Mouse (Mus musculus) embryonic facial prominence, embryonic 12.5 days (tissue): ENCODE results near the gene Tmem141. TPM values are rescaled to one million over a fixed set of nuclear protein-coding genes. Genes with fewer than 3 reads are reported as not detected.

Experiments
- ATAC-seq: fragments of 200-750 bp; cut with Nextera tagmentation; 2 replicates; pipeline ENCODE4 v1.8.0; 2017; ENCODE audit not compliant: insufficient number of reproducible peaks, insufficient read depth, low FRiP score, low TSS enrichment
- H3K27ac ChIP-seq: fragments of 300-500 bp; sonication (generic); 2 replicates; pipeline ENCODE4 v1.5.1; 2016; ENCODE audit warnings: mild to moderate bottlenecking
- H3K27me3 ChIP-seq: fragments of 300-500 bp; sonication (generic); 2 replicates; pipeline ENCODE4 v1.6.1; 2016; ENCODE audit warnings: mild to moderate bottlenecking, moderate library complexity
- H3K36me3 ChIP-seq: fragments of 300-500 bp; sonication (generic); 2 replicates; pipeline ENCODE4 v1.6.1; 2016; ENCODE audit warnings: mild to moderate bottlenecking
- H3K4me1 ChIP-seq: fragments of 300-500 bp; sonication (generic); 2 replicates; pipeline ENCODE4 v1.6.1; 2016
- H3K4me2 ChIP-seq: fragments of 300-500 bp; sonication (generic); replicated peaks from 2 replicates; pipeline ENCODE4 v1.6.1; 2016; ENCODE audit warnings: mild to moderate bottlenecking, moderate library complexity
- H3K4me3 ChIP-seq: fragments of 300-500 bp; sonication (generic); 2 replicates; pipeline ENCODE4 v1.5.1; 2016; ENCODE audit warnings: mild to moderate bottlenecking
- H3K9ac ChIP-seq: fragments of 300-500 bp; sonication (generic); 2 replicates; pipeline ENCODE4 v1.6.1; 2016; ENCODE audit warnings: mild to moderate bottlenecking, moderate library complexity
- H3K9me3 ChIP-seq: fragments of 300-500 bp; sonication (generic); 2 replicates; pipeline ENCODE4 v1.6.1; 2016; ENCODE audit warnings: mild to moderate bottlenecking, moderate library complexity
- WGBS: fragments of 180-500 bp; shearing (Covaris S2); methylation state at CpG from one replicate; pipeline ENCODE4 v1.1.7; 2016; 5-methylcytosine and 5-hydroxymethylcytosine counted together
- polyA plus RNA-seq: library from polyadenylated mRNA; unstranded; fragments of >200 nt; fragmentation: Nextera tagmentation; extraction: Ambion mirVana; gene quantifications from 2 replicates; pipeline ENCODE4 v1.2.1, GENCODE M21; 2016

Gene Tmem141
- 21.1 and 24.6 TPM in 2 replicates for polyA plus RNA-seq

DNA sequence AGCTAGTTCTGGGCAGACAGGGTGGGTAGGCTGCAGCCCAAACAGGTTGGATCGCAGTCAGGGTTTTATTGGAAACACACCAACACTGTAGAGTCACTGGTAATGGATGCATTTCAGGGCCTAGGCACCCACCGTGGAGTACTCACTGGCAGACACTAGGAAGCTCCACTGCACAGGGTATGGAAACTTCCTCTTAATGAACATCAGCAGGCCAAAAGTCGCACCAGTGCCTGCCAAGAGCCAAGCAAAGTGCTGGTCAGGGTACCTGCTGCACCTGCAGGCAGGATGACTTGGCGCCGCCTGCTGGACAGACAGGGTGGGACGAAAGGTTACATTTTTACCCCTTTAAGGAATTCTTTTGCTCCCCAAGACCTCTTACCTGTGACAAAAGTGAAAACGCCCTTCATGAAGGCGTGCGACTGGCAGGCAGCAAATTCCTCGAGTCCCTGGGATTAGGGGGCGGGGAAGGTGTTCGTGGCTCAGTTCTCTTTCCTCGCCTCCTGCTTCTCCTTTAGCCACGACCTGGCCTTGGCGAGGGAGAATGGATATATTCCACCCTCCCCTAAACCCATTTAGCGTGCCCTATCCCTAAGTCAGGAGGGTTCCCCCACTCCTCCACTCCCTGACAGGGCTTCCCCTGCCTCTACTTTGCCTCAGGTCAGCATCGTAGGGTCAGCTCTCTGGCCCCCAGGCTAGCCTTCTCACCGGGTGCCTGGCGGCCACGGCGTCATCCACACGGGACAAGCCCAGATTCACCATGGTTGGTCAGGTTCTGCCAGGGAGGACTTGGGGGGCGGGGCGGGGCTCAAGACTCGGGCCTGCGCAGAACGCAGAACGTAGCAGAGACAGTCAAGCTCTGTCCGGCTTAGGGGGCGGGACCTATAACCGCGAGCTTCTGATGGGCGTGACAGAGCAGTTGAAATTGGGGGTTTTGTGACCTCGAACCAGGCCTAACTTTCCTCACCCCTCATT is at the start of gene Tmem141:
Gene Tmem141 (minus strand): TSS at position 777 of the 972 bp plus-strand sequence.
- Histone ChIP-seq H3K4me1 (peaks cover 13% of the 10 kb centered on the region), H3K27me3 (peaks cover 23% of the 10 kb centered on the region), H3K4me2 (peak within 1 kb of the TSS; percentile 75), H3K27ac (no peak within 1 kb of the TSS; the same call in 1 of the 2 replicates), H3K9ac (peak within 1 kb of the TSS; percentile 60), H3K4me3 (peak within 1 kb of the TSS; percentile 49), H3K9me3 (no peaks in the 10 kb centered on the region), H3K36me3 (no peaks in the 10 kb centered on the region)
- WGBS = 6% methylated on average over 34 of the region's 34 CpGs
- ATAC-seq = peak; percentile 75

- Histone ChIP-seq H3K9me3 (no peaks in the 10 kb centered on the region), H3K27ac (no peak overlapping the region), H3K36me3 (no peaks in the 10 kb centered on the region), H3K4me2 (no peak overlapping the region), H3K4me1 (no peaks in the 10 kb centered on the region), H3K27me3 (no peaks in the 10 kb centered on the region), H3K9ac (no peak overlapping the region), H3K4me3 (no peak overlapping the region)
- WGBS = 70% methylated on average over 1 of the region's 1 CpGs
- no peak for ATAC-seq
These were observed 44.7 kb upstream of the Tmem141 start for GRCm38 (mm10) chr2:25666516-25666915.

GRCm38 (mm10) chr2:25664125-25664524 is 42.3 kb upstream of the Tmem141 start:
- WGBS = 62% methylated on average over 5 of the region's 5 CpGs
- H3K9me3 ChIP-seq = no peaks in the 10 kb centered on the region
- no peak overlapping the region for H3K27ac ChIP-seq
- H3K36me3 ChIP-seq = no peaks in the 10 kb centered on the region
- no peak overlapping the region for H3K4me3 ChIP-seq
- H3K27me3 ChIP-seq = no peaks in the 10 kb centered on the region
- no peak for ATAC-seq
- H3K4me2 ChIP-seq = no peak overlapping the region
- H3K4me1 ChIP-seq = no peaks in the 10 kb centered on the region
- H3K9ac ChIP-seq = no peak overlapping the region

GRCm38 (mm10) chr2:25663511-25663910 is 41.7 kb upstream of the Tmem141 start:
- Histone ChIP-seq H3K4me2 (no peak overlapping the region), H3K4me1 (no peaks in the 10 kb centered on the region), H3K27ac (no peak overlapping the region), H3K27me3 (no peaks in the 10 kb centered on the region), H3K4me3 (no peak overlapping the region), H3K9ac (no peak overlapping the region), H3K36me3 (no peaks in the 10 kb centered on the region), H3K9me3 (no peaks in the 10 kb centered on the region)
- ATAC-seq = no peak
- WGBS = 72% methylated on average over 1 of the region's 1 CpGs

DNA sequence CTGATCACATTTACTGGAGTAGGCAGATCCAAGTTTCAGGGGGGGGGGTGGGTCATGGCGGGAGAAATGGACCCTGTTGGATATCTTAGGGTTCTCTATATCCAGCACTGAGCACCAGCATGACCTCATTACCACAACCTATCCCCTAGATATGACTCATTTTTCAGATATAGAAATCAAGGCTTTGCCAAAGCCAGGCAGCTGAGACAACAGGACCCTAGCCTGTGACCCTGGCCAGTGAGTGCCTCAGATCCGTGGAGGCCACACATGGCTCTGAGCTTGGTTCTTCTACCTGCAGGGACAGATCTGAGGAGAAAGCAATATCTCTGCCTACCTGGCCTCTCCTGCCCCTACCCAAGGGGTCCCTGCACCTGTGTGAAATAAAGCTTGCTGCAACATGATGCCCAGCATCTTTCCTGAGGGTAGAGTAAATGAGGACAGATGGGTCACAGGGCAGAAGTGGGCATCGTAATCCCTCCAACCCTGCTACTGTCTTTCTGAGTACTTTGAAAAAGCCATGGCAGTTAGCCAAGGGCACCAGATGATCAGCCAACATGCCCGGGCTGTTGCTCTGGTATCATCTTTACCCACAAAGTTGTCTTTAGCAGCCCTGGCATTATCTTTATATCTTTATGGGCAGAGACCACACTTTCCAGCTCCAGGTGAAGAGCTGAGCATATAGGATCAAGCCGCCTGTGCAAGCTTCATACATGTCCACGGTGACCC is 39.6 kb upstream of the Tmem141 start:
- H3K9me3 ChIP-seq = no peaks in the 10 kb centered on the region
- H3K27ac ChIP-seq = no peak overlapping the region
- no peak overlapping the region for H3K4me2 ChIP-seq
- H3K27me3 ChIP-seq = no peaks in the 10 kb centered on the region
- no peak overlapping the region for H3K4me3 ChIP-seq
- H3K4me1 ChIP-seq = no peaks in the 10 kb centered on the region
- H3K9ac ChIP-seq = no peak overlapping the region
- H3K36me3 ChIP-seq = no peaks in the 10 kb centered on the region
- no peak for ATAC-seq
- 86% methylated on average over 6 of the region's 6 CpGs for WGBS

GRCm38 (mm10) chr2:25660279-25660678 is 38.5 kb upstream of the Tmem141 start:
- Histone ChIP-seq H3K9ac (no peak overlapping the region), H3K4me1 (no peaks in the 10 kb centered on the region), H3K27me3 (no peaks in the 10 kb centered on the region), H3K36me3 (no peaks in the 10 kb centered on the region), H3K4me2 (no peak overlapping the region), H3K9me3 (no peaks in the 10 kb centered on the region), H3K4me3 (no peak overlapping the region), H3K27ac (no peak overlapping the region)
- no peak for ATAC-seq
- WGBS = 79% methylated on average over 8 of the region's 8 CpGs

DNA sequence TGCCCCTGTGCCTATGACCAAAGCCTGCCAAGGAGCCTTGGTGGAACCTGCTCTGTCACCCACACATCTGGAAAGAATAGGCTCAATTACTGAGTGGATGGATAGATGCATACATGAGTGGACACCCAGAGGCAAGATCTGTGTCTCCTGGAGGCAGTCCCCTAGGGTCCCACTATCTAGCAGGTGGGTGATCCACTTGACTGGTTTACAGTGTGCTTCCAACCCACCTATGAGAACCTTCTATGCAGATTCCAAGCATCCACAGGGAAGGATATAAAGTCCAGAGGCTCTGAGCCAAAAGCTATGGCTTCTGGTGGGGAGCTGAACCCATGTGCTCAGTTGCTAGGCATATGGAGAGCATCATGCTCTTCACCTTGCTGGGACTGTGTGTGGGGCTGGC is 35.8 kb upstream of the Tmem141 start, which contains the start of gene Lcn5:
Gene Lcn5 (plus strand): TSS at position 301 of the 400 bp plus-strand sequence.
- H3K9me3 ChIP-seq = no peaks in the 10 kb centered on the region
- no peak within 1 kb of the TSS for H3K27ac ChIP-seq
- H3K9ac ChIP-seq = no peak within 1 kb of the TSS
- ATAC-seq = no peak
- H3K4me3 ChIP-seq = no peak within 1 kb of the TSS
- H3K36me3 ChIP-seq = no peaks in the 10 kb centered on the region
- H3K4me2 ChIP-seq = no peak within 1 kb of the TSS
- no peaks in the 10 kb centered on the region for H3K27me3 ChIP-seq
- H3K4me1 ChIP-seq = no peaks in the 10 kb centered on the region

DNA sequence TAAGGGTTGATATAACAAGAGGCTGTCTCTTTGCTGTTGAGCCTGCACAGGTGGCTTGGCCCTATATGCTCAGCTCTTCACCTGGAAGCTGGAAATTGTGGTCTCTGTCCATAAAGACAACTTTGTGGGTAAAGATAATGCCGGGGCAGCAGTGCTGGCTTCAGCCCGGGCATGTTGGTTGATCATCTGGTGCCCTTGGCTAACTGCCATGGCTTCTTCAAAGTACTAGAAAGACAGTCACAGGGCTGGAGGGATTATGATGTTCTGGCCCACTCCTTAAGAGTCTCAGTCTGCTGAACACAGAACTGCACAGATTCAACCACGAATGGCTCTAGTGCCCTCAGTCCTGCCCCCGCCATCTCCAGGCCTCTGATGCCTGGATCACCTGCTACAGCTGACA is 35.4 kb upstream of the Tmem141 start:
- Histone ChIP-seq H3K27me3 (no peaks in the 10 kb centered on the region), H3K36me3 (no peaks in the 10 kb centered on the region), H3K9me3 (no peaks in the 10 kb centered on the region), H3K9ac (no peak overlapping the region), H3K4me2 (no peak overlapping the region), H3K4me3 (no peak overlapping the region), H3K27ac (no peak overlapping the region), H3K4me1 (no peaks in the 10 kb centered on the region)
- WGBS = 84% methylated on average over 4 of the region's 4 CpGs
- ATAC-seq = no peak

- no peak for ATAC-seq
- H3K9ac ChIP-seq = no peak overlapping the region
- no peak overlapping the region for H3K4me2 ChIP-seq
- 84% methylated on average over 4 of the region's 4 CpGs for WGBS
- H3K36me3 ChIP-seq = no peaks in the 10 kb centered on the region
- no peaks in the 10 kb centered on the region for H3K27me3 ChIP-seq
- H3K4me1 ChIP-seq = no peaks in the 10 kb centered on the region
- H3K9me3 ChIP-seq = no peaks in the 10 kb centered on the region
- no peak overlapping the region for H3K4me3 ChIP-seq
- H3K27ac ChIP-seq = no peak overlapping the region
These were observed 34.9 kb upstream of the Tmem141 start for GRCm38 (mm10) chr2:25656691-25657090.

- no peak overlapping the region for H3K4me3 ChIP-seq
- H3K27me3 ChIP-seq = no peaks in the 10 kb centered on the region
These were observed 32.7 kb upstream of the Tmem141 start for GRCm38 (mm10) chr2:25654502-25654901.

GRCm38 (mm10) chr2:25652902-25653301 is 31.1 kb upstream of the Tmem141 start, which contains the start of gene Lcn8:
Gene Lcn8 (plus strand): TSS chr2:25653120.
- no peak within 1 kb of the TSS for H3K27ac ChIP-seq
- no peaks in the 10 kb centered on the region for H3K4me1 ChIP-seq
- H3K4me3 ChIP-seq = no peak within 1 kb of the TSS
- no peak within 1 kb of the TSS for H3K4me2 ChIP-seq
- WGBS = 75% methylated on average over 2 of the region's 2 CpGs
- no peaks in the 10 kb centered on the region for H3K36me3 ChIP-seq
- no peak within 1 kb of the TSS for H3K9ac ChIP-seq
- H3K9me3 ChIP-seq = no peaks in the 10 kb centered on the region
- ATAC-seq = no peak
- H3K27me3 ChIP-seq = no peaks in the 10 kb centered on the region

More at GRCm38 (mm10) chr2:25654502-25654901, 32.7 kb upstream of the Tmem141 start:
- H3K4me2 ChIP-seq = no peak overlapping the region
- H3K4me1 ChIP-seq = no peaks in the 10 kb centered on the region
- no peak overlapping the region for H3K27ac ChIP-seq
- ATAC-seq = no peak
- no peaks in the 10 kb centered on the region for H3K9me3 ChIP-seq
- 24% methylated on average over 1 of the region's 1 CpGs for WGBS
- H3K9ac ChIP-seq = no peak overlapping the region
- no peaks in the 10 kb centered on the region for H3K36me3 ChIP-seq
